Mouse (Mus musculus): Measurements from ENCODE around the gene Tmem127.

GRCm38 (mm10) chr2:127308660-127309059, 61.0 kb downstream of the Tmem127 start:
- TF ChIP-seq CTCF (IDR thresholded peaks at IDR 0.05; ENCODE audit: low read depth, low read length) (no peak), GATA1 (IDR thresholded peaks at IDR 0.05; ENCODE audit: borderline replicate concordance, low read length) (no peak), TAL1 (conservative IDR thresholded peaks at IDR 0.05; ENCODE audit: low read depth, low read length) (no peak), GATA2 (IDR thresholded peaks at IDR 0.05; ENCODE audit: borderline replicate concordance, low read depth, low read length) (no peak)
